Mouse (Mus musculus) stomach, postnatal 0 days (tissue): ENCODE data around the gene Hexim1. TPM values are rescaled to one million over a fixed set of nuclear protein-coding genes. Genes with fewer than 3 reads are reported as not detected.

Experiments used
- ATAC-seq: fragments of 200-750 bp; cut with Nextera tagmentation; 2 replicates; pipeline ENCODE4 v1.8.0; 2017; ENCODE audit not compliant: low FRiP score, low TSS enrichment
- DNase-seq: peaks from one replicate; pipeline ENCODE4 v3.0.0-alpha.2; 2016; ENCODE audit warnings: low spot score
- H3K27ac ChIP-seq: fragments of 300-500 bp; sonication (generic); replicated peaks from 2 replicates; pipeline ENCODE4 v1.5.1; 2014; ENCODE audit warnings: mild to moderate bottlenecking, control low read depth
- H3K27me3 ChIP-seq: fragments of 300-500 bp; sonication (generic); 2 replicates; pipeline ENCODE4 v1.6.1; 2014; ENCODE audit warnings: low read length; ENCODE audit not compliant: control insufficient read depth, insufficient read depth
- H3K36me3 ChIP-seq: fragments of 300-500 bp; sonication (generic); 2 replicates; pipeline ENCODE4 v1.6.1; 2014; ENCODE audit warnings: low read length, mixed read lengths; ENCODE audit not compliant: control insufficient read depth, insufficient read depth
- H3K4me1 ChIP-seq: fragments of 300-500 bp; sonication (generic); replicated peaks from 2 replicates; pipeline ENCODE4 v1.6.1; 2014; ENCODE audit warnings: antibody characterized with exemption; ENCODE audit not compliant: control insufficient read depth, insufficient read depth
- H3K4me2 ChIP-seq: fragments of 300-500 bp; sonication (generic); replicated peaks from 2 replicates; pipeline ENCODE4 v1.6.1; 2014; ENCODE audit warnings: low read depth, mild to moderate bottlenecking, control low read depth, moderate library complexity
- H3K4me3 ChIP-seq: fragments of 300-500 bp; sonication (generic); 2 replicates; pipeline ENCODE4 v1.5.1; 2014; ENCODE audit warnings: low read depth, low read length, control low read depth
- H3K9ac ChIP-seq: fragments of 300-500 bp; sonication (generic); 2 replicates; pipeline ENCODE4 v1.6.1; 2014; ENCODE audit warnings: mild to moderate bottlenecking, low read length, control low read depth, mixed read lengths
- H3K9me3 ChIP-seq: fragments of 300-500 bp; sonication (generic); 2 replicates; pipeline ENCODE4 v1.6.1; 2016; ENCODE audit warnings: low read length; ENCODE audit not compliant: control insufficient read depth
- CTCF ChIP-seq: IDR thresholded peaks from 2 replicates; pipeline ENCODE4 v1.5.1; 2016; ENCODE audit warnings: antibody characterized with exemption, low read depth, mild to moderate bottlenecking, moderate library complexity
- EP300 ChIP-seq: optimal IDR thresholded peaks from 2 replicates; pipeline ENCODE3; 2016; ENCODE audit warnings: antibody characterized with exemption
- WGBS: fragments of 180-500 bp; shearing (Covaris S2); extraction: QIAGEN DNeasy Blood & Tissue Kit; methylation state at CpG from one replicate; pipeline ENCODE4 v1.1.7; 2014; 5-methylcytosine and 5-hydroxymethylcytosine counted together
- polyA plus RNA-seq: library from polyadenylated mRNA; unstranded; fragments of >200 nt; fragmentation: Nextera tagmentation; extraction: Ambion mirVana; gene quantifications from 2 replicates; pipeline ENCODE4 v1.2.1, GENCODE M21; 2015

Hexim1 gene
- polyA plus RNA-seq, 1 experiment from 2014 or later: 3.8 TPM

DNA sequence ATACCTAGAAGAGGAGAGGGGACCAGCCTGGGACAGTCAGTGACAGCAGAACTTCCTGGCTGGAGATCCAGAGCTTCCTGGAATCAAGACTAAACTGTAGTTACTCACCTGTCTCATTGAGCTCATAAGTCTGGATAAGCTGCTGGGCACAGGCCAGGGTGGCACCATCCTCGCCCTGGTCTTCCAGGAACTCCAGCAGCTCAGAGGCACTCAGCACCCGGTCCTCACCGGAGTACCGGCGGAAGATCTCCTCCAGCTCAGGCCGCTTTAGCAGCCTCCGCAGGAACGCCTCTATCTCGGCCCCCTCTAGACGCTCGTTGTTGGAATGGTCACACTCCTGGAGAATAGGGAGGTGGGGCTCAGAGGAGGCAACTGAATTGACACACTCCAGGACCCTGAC is 37.9 kb upstream of the Hexim1 start:
- no peak for ATAC-seq
- no peak for TF ChIP-seq EP300
- TF ChIP-seq CTCF: no peak
- H3K4me1 ChIP-seq: no peaks in the 10 kb centered on the region

DNA sequence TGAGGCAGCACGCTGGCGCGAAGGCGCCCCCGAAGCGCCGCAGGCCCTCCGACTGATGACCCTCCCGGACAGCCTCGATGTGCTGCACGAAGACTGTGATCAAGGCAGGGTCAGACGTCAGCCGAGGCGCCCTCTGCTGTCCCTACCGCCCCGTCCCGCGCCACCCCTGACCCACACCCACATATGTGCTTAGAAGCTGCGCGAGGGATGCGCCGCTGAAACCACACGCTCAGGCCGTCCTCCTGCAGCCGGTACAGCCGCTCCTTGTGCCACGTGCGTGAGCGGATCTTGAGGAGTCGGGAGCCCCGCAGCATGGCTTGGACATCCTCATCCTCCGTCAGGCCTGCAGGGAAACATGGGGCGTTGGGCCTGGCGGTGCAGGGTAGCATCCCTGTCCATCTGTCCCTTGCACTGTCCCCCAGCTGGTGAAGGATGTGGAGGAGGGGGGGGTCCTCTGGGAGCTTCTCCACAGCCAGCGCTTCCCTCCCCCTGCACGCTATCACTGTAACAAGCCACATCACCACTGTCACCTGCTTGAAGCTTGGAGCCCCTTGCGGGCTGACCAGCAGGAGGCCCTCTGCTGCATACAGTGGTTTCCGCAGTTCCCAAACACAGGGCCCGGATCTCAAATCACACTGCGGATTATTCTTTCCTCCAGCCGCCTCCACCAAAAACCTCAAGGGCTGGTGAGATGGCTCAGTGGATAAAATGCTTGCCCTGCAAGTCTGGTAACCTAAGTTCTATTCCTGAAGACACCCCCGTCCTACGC is 35.5 kb upstream of the Hexim1 start:
- H3K4me1 ChIP-seq: no peaks in the 10 kb centered on the region
- H3K4me2 ChIP-seq: peak overlapping the region; percentile 34
- ATAC-seq: peak; percentile 51; the same call in 1 of the 2 replicates
- H3K9me3 ChIP-seq: no peaks in the 10 kb centered on the region
- H3K9ac ChIP-seq: peak overlapping the region; percentile 38; the same call in 1 of the 2 replicates
- no peaks in the 10 kb centered on the region for H3K27me3 ChIP-seq
- 12% methylated on average over 42 of the region's 43 CpGs for WGBS
- DNase-seq: no peak
- H3K27ac ChIP-seq: no peak overlapping the region
- TF ChIP-seq CTCF (peak; percentile 60), EP300 (no peak)
- peak overlapping the region; percentile 22 for H3K4me3 ChIP-seq
- no peaks in the 10 kb centered on the region for H3K36me3 ChIP-seq

More for the DNA sequence above, 37.9 kb upstream of the Hexim1 start:
- Histone ChIP-seq H3K27me3 (no peaks in the 10 kb centered on the region), H3K9ac (no peak overlapping the region), H3K9me3 (no peaks in the 10 kb centered on the region), H3K4me3 (no peak overlapping the region), H3K4me2 (no peak overlapping the region), H3K36me3 (no peaks in the 10 kb centered on the region), H3K27ac (no peak overlapping the region)
- no peak for DNase-seq
- WGBS: 82% methylated on average over 11 of the region's 11 CpGs

DNA sequence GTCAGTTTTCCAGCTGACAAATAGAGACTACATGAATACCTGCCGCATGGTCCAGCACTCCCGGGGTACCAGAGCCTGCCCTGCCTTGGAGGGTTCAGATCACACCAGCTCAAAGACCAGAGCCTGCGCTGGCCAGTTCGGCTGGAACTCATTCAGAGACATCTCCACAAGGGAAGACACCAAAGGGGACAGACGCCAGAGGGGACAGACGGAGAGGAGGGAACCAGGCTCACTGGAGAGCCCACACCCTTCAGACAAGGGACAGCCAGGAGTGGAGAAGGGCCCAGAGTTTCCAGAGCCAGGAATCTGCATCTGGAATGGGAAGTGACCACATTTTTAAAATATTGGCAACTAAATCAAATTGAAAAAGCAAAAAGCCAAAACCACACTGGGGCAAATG is 34.4 kb upstream of the Hexim1 start:
- Histone ChIP-seq H3K27ac (no peak overlapping the region), H3K9me3 (no peaks in the 10 kb centered on the region), H3K9ac (no peak overlapping the region), H3K4me3 (no peak overlapping the region), H3K27me3 (no peaks in the 10 kb centered on the region), H3K36me3 (no peaks in the 10 kb centered on the region), H3K4me2 (no peak overlapping the region), H3K4me1 (no peaks in the 10 kb centered on the region)
- ATAC-seq (peak; percentile 36; the same call in 1 of the 2 replicates), DNase-seq (no peak)
- TF ChIP-seq EP300 (no peak), CTCF (no peak)
- WGBS: 75% methylated on average over 6 of the region's 6 CpGs

DNA sequence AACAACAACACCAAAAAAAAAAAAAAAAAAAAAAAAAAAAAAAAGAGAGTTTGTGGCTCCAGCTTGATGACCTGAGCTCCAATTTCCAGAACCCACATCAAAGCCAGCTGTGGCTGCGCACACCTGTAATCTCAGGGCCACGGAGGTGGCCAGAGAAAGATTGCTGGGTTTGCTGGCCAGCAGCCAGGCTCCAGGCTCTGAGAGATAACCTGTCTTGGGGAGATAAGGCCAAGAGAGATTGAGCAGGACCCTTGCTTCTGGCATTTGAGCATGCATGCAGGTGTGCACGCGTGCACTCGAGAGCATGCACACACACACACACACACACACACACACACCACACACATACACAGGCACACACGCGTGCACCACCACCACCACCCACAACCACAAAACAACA is 22.7 kb upstream of the Hexim1 start:
- DNase-seq (peak; percentile 72), ATAC-seq (0 out of 2 replicates have a peak, but pooled peaks have one; percentile 9)
- H3K27ac ChIP-seq: 0 out of 2 replicates have a peak overlapping the region, but pooled peaks have one; percentile 35
- no peaks in the 10 kb centered on the region for H3K36me3 ChIP-seq
- no peak overlapping the region for H3K9ac ChIP-seq
- no peak overlapping the region for H3K4me3 ChIP-seq
- no peaks in the 10 kb centered on the region for H3K9me3 ChIP-seq
- 72% methylated on average over 7 of the region's 7 CpGs for WGBS
- no peak overlapping the region for H3K4me2 ChIP-seq
- TF ChIP-seq EP300: no peak
- TF ChIP-seq CTCF: no peak
- H3K4me1 ChIP-seq: 0 out of 2 replicates have a peak, but pooled peaks cover 2% of the 10 kb centered on the region
- H3K27me3 ChIP-seq: no peaks in the 10 kb centered on the region

DNA sequence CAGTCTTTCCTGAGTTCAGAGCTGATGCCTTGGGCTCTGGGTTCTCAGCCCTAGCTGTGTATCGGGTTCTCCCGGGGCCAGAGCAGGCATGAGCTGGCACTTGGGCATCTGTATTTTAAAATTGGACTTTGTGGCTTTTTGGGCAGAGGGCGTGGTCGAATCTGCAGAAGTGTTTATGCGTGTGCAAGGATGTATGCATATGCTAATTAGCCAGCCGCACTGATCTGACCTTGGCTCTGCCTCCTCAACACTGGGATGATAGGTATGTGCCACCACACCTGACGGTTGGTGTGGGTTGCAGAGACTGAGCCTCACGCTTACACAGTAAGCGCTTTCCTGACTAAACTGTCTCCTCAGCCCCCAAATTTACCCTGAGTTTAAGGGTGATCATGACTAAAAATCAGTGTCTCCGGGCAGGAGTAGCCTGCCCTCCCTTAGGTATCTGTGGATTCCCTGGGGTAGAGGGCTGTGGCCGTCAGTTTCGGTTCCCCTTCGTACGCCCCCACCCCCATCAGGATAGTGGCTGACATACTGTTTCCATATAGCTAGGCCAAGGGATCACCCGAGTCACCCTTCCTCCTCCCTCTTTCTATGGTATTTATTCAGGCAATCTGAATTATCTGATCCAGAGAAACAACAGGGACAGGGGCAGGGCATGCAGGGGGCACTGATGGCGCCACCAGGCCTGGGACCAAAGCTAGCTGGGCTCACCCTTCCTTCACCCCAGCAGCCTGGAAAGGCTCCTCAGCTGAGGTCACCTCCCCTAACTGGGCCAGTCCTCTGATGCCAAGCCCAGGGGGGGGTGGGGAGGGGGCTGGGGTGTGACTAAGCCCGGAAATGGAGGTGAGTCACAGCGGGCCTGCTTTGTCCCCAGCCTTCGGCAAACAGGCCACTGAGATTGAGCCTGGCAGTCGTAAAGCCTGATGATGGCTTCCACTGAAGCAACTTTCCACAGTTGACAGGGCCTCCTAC is 21.9 kb upstream of the Hexim1 start:
- DNase-seq (peak; percentile 95), ATAC-seq (peak; percentile 90)
- H3K4me3 ChIP-seq: no peak overlapping the region
- WGBS: 50% methylated on average over 20 of the region's 20 CpGs
- H3K27ac ChIP-seq: peak overlapping the region; percentile 49
- H3K4me2 ChIP-seq: no peak overlapping the region
- H3K4me1 ChIP-seq: 0 out of 2 replicates have a peak, but pooled peaks cover 2% of the 10 kb centered on the region
- no peaks in the 10 kb centered on the region for H3K9me3 ChIP-seq
- no peak for TF ChIP-seq CTCF
- no peak for TF ChIP-seq EP300
- H3K27me3 ChIP-seq: no peaks in the 10 kb centered on the region
- H3K9ac ChIP-seq: no peak overlapping the region
- no peaks in the 10 kb centered on the region for H3K36me3 ChIP-seq
